Mouse (Mus musculus): ENCODE measurements around the gene Svip. TPM values are rescaled to one million over a fixed set of nuclear protein-coding genes. Genes with fewer than 3 reads are reported as not detected.

Svip gene
- total and polyA plus RNA-seq, 3 experiments: 2.9 to 5.6 TPM; not detected in 1

- Histone ChIP-seq H3K27me3 (ENCODE audit: control insufficient read depth in 1 of 2, insufficient read depth in 2 of 2, low read length in 2 of 2) (no peaks in the 10 kb centered on the region), H3K4me1 (ENCODE audit: control insufficient read depth in 1 of 2, insufficient read depth in 2 of 2, low read length in 2 of 2) (no peaks in the 10 kb centered on the region), H3K9ac (ENCODE audit: control insufficient read depth, low read depth, low read length, poor library complexity, severe bottlenecking) (no peak overlapping the region), H3K4me3 (ENCODE audit: control insufficient read depth in 1 of 2, insufficient read depth in 1 of 2, low read depth in 2 of 2, low read length in 2 of 2) (no peak overlapping the region), H3K36me3 (ENCODE audit: control insufficient read depth in 1 of 2, insufficient read depth in 2 of 2, low read length in 2 of 2) (no peaks in the 10 kb centered on the region), H3K9me3 (replicated peaks; ENCODE audit: insufficient read depth, low read length) (no peaks in the 10 kb centered on the region), H3K27ac (ENCODE audit: control insufficient read depth, low read depth, low read length) (no peak overlapping the region), H3K79me2 (ENCODE audit: control insufficient read depth, insufficient read depth, low read length, poor library complexity) (no peaks in the 10 kb centered on the region)
- DNase-seq (ENCODE audit: low read depth, low spot score): no peak
- TF ChIP-seq RCOR1 (IDR thresholded peaks at IDR 0.05; ENCODE audit: low read depth, low read length) (no peak), POLR2AphosphoS5 (IDR thresholded peaks at IDR 0.05; ENCODE audit: borderline replicate concordance, low read depth, low read length) (no peak), JUND (IDR thresholded peaks at IDR 0.05; ENCODE audit: low read depth, low read length) (no peak), GABPA (IDR thresholded peaks at IDR 0.05; ENCODE audit: low read depth, low read length) (no peak), MAFK (IDR thresholded peaks at IDR 0.05; ENCODE audit: borderline replicate concordance, low read depth, low read length) (no peak), MAZ (IDR thresholded peaks at IDR 0.05; ENCODE audit: low read depth, low read length) (no peak), TBP (IDR thresholded peaks at IDR 0.05; ENCODE audit: low read depth, low read length) (no peak), SMC3 (IDR thresholded peaks at IDR 0.05; ENCODE audit: low read depth, low read length) (no peak), ZMIZ1 (IDR thresholded peaks at IDR 0.05; ENCODE audit: low read depth, low read length) (no peak), USF1 (IDR thresholded peaks at IDR 0.05; ENCODE audit: low read depth, low read length) (no peak), CHD1 (IDR thresholded peaks at IDR 0.05; ENCODE audit: low read depth, low read length) (no peak), HCFC1 (IDR thresholded peaks at IDR 0.05; ENCODE audit: low read depth, low read length) (no peak), SIN3A (IDR thresholded peaks at IDR 0.05; ENCODE audit: low read length) (no peak), KAT2A (conservative IDR thresholded peaks at IDR 0.05; ENCODE audit: low read depth, low read length) (no peak), RAD21 (IDR thresholded peaks at IDR 0.05; ENCODE audit: low read depth, low read length) (no peak), TCF12 (IDR thresholded peaks at IDR 0.05; ENCODE audit: low read depth, low read length) (no peak), ZC3H11A (IDR thresholded peaks at IDR 0.05; ENCODE audit: low read depth, low read length) (no peak), ELF1 (IDR thresholded peaks at IDR 0.05; ENCODE audit: low read depth, low read length) (no peak), MYC (IDR thresholded peaks at IDR 0.05; ENCODE audit: low read depth, low read length) (no peak)
Observed at GRCm38 (mm10) chr7:51973091-51973490, 32.7 kb downstream of the Svip start.

GRCm38 (mm10) chr7:51972252-51972855, 33.5 kb downstream of the Svip start:
- TF ChIP-seq POLR2AphosphoS2 (IDR thresholded peaks at IDR 0.05; ENCODE audit: low read length): no peak
- peak; percentile 84 for TF ChIP-seq RAD21 (IDR thresholded peaks at IDR 0.05; ENCODE audit: low read depth, low read length)
- TF ChIP-seq ZC3H11A (IDR thresholded peaks at IDR 0.05; ENCODE audit: low read depth, low read length): peak; percentile 66
- TF ChIP-seq CTCF (IDR thresholded peaks at IDR 0.05 in 2 of 3, conservative IDR thresholded peaks at IDR 0.05 in 1 of 3; ENCODE audit: control insufficient read depth in 1 of 3, insufficient read depth in 1 of 3, low read depth in 2 of 3, low read length in 3 of 3, poor library complexity in 1 of 3, severe bottlenecking in 1 of 3): peak; percentile 64 to 87 (median 81)
- peak; percentile 83 for TF ChIP-seq SMC3 (IDR thresholded peaks at IDR 0.05; ENCODE audit: low read depth, low read length)
- no peak for TF ChIP-seq ZNF384 (IDR thresholded peaks at IDR 0.05; ENCODE audit: low read depth, low read length)
- no peaks in the 10 kb centered on the region for H3K36me3 ChIP-seq (ENCODE audit: control insufficient read depth in 1 of 2, insufficient read depth in 2 of 2, low read length in 2 of 2)
- H3K9me3 ChIP-seq (replicated peaks; ENCODE audit: insufficient read depth, low read length): no peaks in the 10 kb centered on the region
- no peak overlapping the region for H3K4me3 ChIP-seq (ENCODE audit: control insufficient read depth in 1 of 2, insufficient read depth in 1 of 2, low read depth in 2 of 2, low read length in 2 of 2)
- no peak overlapping the region for H3K27ac ChIP-seq (ENCODE audit: control insufficient read depth, low read depth, low read length)
- H3K79me2 ChIP-seq (ENCODE audit: control insufficient read depth, insufficient read depth, low read length, poor library complexity): no peaks in the 10 kb centered on the region
- DNase-seq (ENCODE audit: low read depth, low spot score): peak; percentile 73
- H3K4me1 ChIP-seq (ENCODE audit: control insufficient read depth in 1 of 2, insufficient read depth in 2 of 2, low read length in 2 of 2): no peaks in the 10 kb centered on the region
- H3K9ac ChIP-seq (ENCODE audit: control insufficient read depth, low read depth, low read length, poor library complexity, severe bottlenecking): no peak overlapping the region
- no peaks in the 10 kb centered on the region for H3K27me3 ChIP-seq (ENCODE audit: control insufficient read depth in 1 of 2, insufficient read depth in 2 of 2, low read length in 2 of 2)

All from MEL (cell line).